Mouse (Mus musculus) neural tube, embryonic 11.5 days (tissue): ENCODE data around the gene Arglu1. TPM values are rescaled to one million over a fixed set of nuclear protein-coding genes. Genes with fewer than 3 reads are reported as not detected.

Experiments
- ATAC-seq: fragments of 200-750 bp; cut with Nextera tagmentation; 2 replicates; pipeline ENCODE4 v1.8.0; 2017; ENCODE audit warnings: moderate number of reproducible peaks, mild to moderate bottlenecking, moderate TSS enrichment, moderate library complexity; ENCODE audit not compliant: insufficient read depth, low FRiP score, low TSS enrichment
- DNase-seq: peaks from one replicate; pipeline ENCODE4 v3.0.0-alpha.2; 2015; ENCODE audit warnings: low spot score
- H3K27ac ChIP-seq: fragments of 300-500 bp; sonication (generic); 2 replicates; pipeline ENCODE4 v1.5.1; 2014; ENCODE audit warnings: low read depth, mild to moderate bottlenecking, low read length
- H3K27me3 ChIP-seq: fragments of 300-500 bp; sonication (generic); 2 replicates; pipeline ENCODE4 v1.6.1; 2014; ENCODE audit warnings: mild to moderate bottlenecking, low read length, mixed read lengths; ENCODE audit not compliant: control insufficient read depth, insufficient read depth
- H3K36me3 ChIP-seq: fragments of 300-500 bp; sonication (generic); 2 replicates; pipeline ENCODE4 v1.6.1; 2014; ENCODE audit warnings: mild to moderate bottlenecking, low read length, moderate library complexity, mixed read lengths; ENCODE audit not compliant: control insufficient read depth, insufficient read depth
- H3K4me1 ChIP-seq: fragments of 300-500 bp; sonication (generic); 2 replicates; pipeline ENCODE4 v1.6.1; 2014; ENCODE audit warnings: low read length, mixed read lengths; ENCODE audit not compliant: control insufficient read depth, insufficient read depth
- H3K4me2 ChIP-seq: fragments of 300-500 bp; sonication (generic); 2 replicates; pipeline ENCODE4 v1.6.1; 2014; ENCODE audit warnings: low read depth, mild to moderate bottlenecking, moderate library complexity
- H3K4me3 ChIP-seq: fragments of 300-500 bp; sonication (generic); 2 replicates; pipeline ENCODE4 v1.5.1; 2014; ENCODE audit warnings: low read depth, low read length
- H3K9ac ChIP-seq: fragments of 300-500 bp; sonication (generic); 2 replicates; pipeline ENCODE4 v1.6.1; 2014; ENCODE audit warnings: mild to moderate bottlenecking, low read length
- H3K9me3 ChIP-seq: fragments of 300-500 bp; sonication (generic); 2 replicates; pipeline ENCODE4 v1.6.1; 2016; ENCODE audit warnings: low read length; ENCODE audit not compliant: control insufficient read depth
- WGBS: fragments of 180-500 bp; shearing (Covaris S2); extraction: QIAGEN DNeasy Blood & Tissue Kit; methylation state at CpG from one replicate; pipeline ENCODE4 v1.1.7; 2014; 5-methylcytosine and 5-hydroxymethylcytosine counted together
- polyA plus RNA-seq: library from polyadenylated mRNA; unstranded; fragments of >200 nt; fragmentation: Nextera tagmentation; extraction: Ambion mirVana; gene quantifications from 2 replicates; pipeline ENCODE4 v1.2.1, GENCODE M21; 2014

The Arglu1 gene
- 135 and 144 TPM in 2 replicates for polyA plus RNA-seq

DNA sequence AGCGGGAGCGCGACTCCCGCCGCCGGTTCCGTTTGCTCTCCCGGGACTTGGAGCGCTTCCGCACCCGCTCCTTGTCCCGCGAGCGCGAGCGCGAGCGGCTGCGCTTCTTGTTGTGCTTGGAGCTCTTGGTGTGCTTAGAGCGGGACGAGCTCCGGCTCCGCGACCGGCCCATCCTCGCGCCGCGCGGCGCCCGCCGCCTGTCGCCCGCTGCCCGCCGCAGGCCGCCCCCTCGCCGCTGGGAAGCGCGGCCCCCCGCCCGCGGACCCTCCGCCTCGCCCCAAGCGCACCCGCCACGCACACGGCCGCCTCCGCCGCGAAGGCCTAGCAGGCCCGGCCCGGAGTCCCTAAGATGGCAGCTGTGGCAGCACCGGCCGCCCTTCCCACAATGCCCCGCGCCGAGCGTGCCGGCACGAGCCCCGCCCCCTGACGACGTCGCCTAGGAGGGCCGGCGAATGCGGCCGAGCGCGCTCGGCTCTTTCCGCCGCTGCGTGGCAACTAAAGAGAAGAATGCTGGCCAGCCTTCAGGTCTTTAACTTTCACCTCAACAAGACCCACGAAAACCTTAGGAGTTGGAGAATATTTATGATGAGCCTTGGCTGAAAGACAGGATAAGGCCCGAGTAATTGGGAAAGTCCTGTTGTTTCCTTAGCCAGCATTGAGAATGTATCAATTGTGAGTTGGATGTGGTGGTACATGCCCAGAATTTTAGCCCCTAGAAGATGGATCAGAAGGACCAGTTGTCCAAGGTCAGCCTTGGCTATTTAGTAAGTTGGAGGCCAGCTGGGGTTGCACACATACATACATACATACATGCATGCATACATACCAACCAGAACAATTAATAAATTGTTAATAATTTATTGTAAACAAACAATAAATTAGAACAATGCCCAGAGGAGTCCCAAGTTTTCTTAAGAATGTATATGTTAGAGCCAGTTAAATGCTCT, at the start of gene Arglu1:
Gene Arglu1, minus strand, starts transcription at position 376 of the 947 bp plus-strand sequence.
- peak within 1 kb of the TSS; percentile 94 for H3K27ac ChIP-seq
- peak within 1 kb of the TSS; percentile 94 for H3K4me3 ChIP-seq
- H3K4me1 ChIP-seq: peaks cover 18% of the 10 kb centered on the region
- DNase-seq (peak; percentile 98), ATAC-seq (peak; percentile 97)
- under 1% methylated on average over 70 of the region's 81 CpGs for WGBS
- no peaks in the 10 kb centered on the region for H3K36me3 ChIP-seq
- peak within 1 kb of the TSS; percentile 83 for H3K4me2 ChIP-seq
- H3K9me3 ChIP-seq: no peaks in the 10 kb centered on the region
- no peaks in the 10 kb centered on the region for H3K27me3 ChIP-seq
- peak within 1 kb of the TSS; percentile 100 for H3K9ac ChIP-seq

DNA sequence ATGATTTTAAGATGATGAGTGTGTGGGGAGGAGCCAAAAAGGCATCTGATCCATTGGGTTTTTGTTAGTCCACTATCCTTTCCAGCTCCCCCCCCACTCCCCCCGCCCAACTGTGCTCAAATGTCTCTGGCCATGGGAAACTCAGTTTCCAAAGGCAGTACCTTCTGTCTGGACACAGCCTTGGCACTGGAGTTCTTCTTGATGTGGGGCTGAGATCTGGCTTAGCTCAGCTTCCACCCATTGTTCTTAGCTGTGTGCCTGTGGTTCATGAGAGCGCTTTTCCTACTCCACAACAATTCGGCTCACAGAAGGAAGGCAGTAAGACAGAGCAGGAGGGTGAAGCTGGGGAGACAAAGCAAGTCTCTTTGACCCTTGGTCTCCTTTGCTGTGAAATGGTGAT, 47.0 kb upstream of the Arglu1 start:
- Histone ChIP-seq H3K9me3 (no peaks in the 10 kb centered on the region), H3K9ac (no peak overlapping the region), H3K27me3 (no peaks in the 10 kb centered on the region), H3K36me3 (no peaks in the 10 kb centered on the region), H3K4me2 (no peak overlapping the region), H3K4me3 (no peak overlapping the region), H3K27ac (no peak overlapping the region), H3K4me1 (no peaks in the 10 kb centered on the region)
- 85% methylated on average over 3 of the region's 3 CpGs for WGBS
- no peak for DNase-seq
- ATAC-seq: no peak

DNA sequence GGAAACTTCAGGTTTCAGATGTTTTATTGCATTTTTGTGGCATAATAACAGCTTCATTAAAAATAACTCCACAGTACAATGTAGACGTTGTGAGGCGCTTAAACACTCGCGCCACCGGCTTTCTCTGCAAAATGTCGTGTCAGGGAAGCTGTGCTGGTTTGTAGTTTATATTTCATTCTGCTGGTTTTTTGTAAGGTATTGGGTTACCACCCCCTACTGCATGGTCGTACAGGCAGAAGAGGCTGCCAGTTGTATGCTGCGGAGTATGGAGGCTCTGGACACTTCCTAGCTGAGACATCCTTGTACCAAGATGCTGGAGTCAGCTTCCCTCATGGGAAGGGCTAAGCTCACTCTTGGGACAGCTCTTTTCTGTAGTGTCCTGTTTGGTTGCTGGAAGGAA, 46.5 kb upstream of the Arglu1 start:
- H3K27me3 ChIP-seq: no peaks in the 10 kb centered on the region
- H3K36me3 ChIP-seq: no peaks in the 10 kb centered on the region
- H3K9ac ChIP-seq: no peak overlapping the region
- no peaks in the 10 kb centered on the region for H3K4me1 ChIP-seq
- ATAC-seq: no peak
- H3K4me2 ChIP-seq: no peak overlapping the region
- 77% methylated on average over 8 of the region's 8 CpGs for WGBS
- no peak overlapping the region for H3K27ac ChIP-seq
- no peak overlapping the region for H3K4me3 ChIP-seq
- DNase-seq: no peak
- no peaks in the 10 kb centered on the region for H3K9me3 ChIP-seq

DNA sequence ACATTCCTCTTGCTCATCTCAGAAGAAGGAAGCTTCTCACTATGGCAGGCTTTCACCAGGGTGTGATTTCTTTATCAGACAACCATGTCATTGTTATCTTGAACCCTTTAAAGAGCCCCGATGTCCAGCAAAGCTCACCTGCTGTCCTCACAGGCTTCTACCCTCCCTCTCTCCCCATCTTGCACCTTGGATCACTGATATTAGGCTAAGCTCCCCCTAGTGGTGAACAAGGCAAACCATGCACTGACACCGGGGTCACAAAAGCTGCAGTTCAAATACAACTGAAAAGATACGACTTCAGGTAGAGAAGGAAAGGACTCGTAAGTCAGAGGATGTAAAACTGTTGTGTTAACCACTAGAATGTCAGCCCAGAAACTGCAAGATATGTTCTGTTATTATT, 43.5 kb upstream of the Arglu1 start:
- Histone ChIP-seq H3K36me3 (no peaks in the 10 kb centered on the region), H3K27ac (no peak overlapping the region), H3K9me3 (no peaks in the 10 kb centered on the region), H3K4me1 (no peaks in the 10 kb centered on the region), H3K4me2 (no peak overlapping the region), H3K4me3 (no peak overlapping the region), H3K27me3 (no peaks in the 10 kb centered on the region), H3K9ac (no peak overlapping the region)
- no peak for DNase-seq
- WGBS: 45% methylated on average over 4 of the region's 4 CpGs
- no peak for ATAC-seq

DNA sequence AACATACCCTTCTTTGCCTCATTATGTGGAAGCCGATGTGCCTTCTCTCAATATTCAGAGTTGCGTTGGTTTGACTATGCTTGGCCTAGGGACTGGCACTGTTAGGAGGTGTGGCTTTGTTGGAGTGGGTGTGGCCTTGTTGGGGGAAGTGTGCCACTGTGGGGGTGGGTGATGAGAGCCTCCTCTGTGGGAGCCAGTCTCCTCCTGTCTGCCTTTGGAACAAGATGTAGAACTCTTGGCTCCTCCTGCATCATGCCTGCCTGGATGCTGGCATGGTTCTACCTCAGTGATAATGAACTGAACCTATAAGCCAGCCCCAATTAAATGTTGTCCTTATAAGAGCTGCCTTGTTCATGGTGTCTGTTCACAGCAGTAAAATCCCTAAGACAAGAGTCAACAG, 38.3 kb upstream of the Arglu1 start:
- no peak overlapping the region for H3K27ac ChIP-seq
- no peaks in the 10 kb centered on the region for H3K9me3 ChIP-seq
- H3K4me2 ChIP-seq: no peak overlapping the region
- H3K27me3 ChIP-seq: no peaks in the 10 kb centered on the region
- no peak for ATAC-seq
- no peak overlapping the region for H3K4me3 ChIP-seq
- no peaks in the 10 kb centered on the region for H3K36me3 ChIP-seq
- 97% methylated on average over 2 of the region's 2 CpGs for WGBS
- DNase-seq: no peak
- H3K9ac ChIP-seq: no peak overlapping the region
- no peaks in the 10 kb centered on the region for H3K4me1 ChIP-seq

DNA sequence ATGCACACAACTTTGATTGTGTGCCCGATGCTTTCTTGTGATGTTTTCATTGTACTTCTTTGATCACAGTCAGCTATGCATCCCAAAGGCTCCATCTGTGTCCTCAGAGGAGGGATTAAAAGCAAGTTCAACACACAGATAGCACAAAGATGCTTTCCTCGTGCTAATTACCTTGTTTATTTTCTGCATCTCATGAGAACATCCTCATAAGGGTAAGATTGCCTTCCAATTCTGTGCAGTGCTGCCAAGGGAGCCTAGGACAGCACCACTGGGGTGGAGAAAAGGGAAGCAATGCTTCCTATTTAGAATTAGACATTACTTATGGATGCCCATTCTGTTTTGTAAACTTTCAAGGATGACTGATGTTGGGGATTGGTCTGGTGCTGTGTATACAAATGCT, 36.2 kb upstream of the Arglu1 start:
- Histone ChIP-seq H3K27me3 (no peaks in the 10 kb centered on the region), H3K36me3 (no peaks in the 10 kb centered on the region), H3K27ac (no peak overlapping the region), H3K9ac (no peak overlapping the region), H3K4me2 (no peak overlapping the region), H3K9me3 (no peaks in the 10 kb centered on the region), H3K4me1 (no peaks in the 10 kb centered on the region), H3K4me3 (no peak overlapping the region)
- DNase-seq (no peak), ATAC-seq (no peak)
- 77% methylated on average over 2 of the region's 2 CpGs for WGBS

DNA sequence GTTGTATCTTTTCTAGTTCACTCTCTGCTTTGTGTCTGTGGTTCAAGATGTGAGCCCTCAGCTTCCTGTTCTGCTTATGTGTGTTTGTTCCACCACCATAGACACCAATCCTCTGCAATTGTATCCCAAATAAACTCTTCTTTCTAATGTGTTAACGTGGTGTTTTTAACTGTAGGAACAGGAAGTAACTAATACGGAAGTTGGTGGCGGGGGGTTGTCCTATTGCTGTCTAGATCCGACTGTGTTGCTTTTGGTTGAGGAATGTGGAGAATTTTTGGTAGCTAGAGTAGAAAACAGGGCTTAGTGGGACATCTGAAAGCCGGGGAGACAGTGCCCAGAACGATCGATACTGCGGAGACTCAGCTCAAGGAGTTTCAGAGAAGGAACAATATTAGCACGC, 14.5 kb upstream of the Arglu1 start:
- H3K27ac ChIP-seq: no peak overlapping the region
- no peak for ATAC-seq
- whole genome bisulfite sequencing: 82% methylated on average over 9 of the region's 9 CpGs
- DNase-seq: no peak
- no peak overlapping the region for H3K4me3 ChIP-seq
- H3K9ac ChIP-seq: no peak overlapping the region
- H3K36me3 ChIP-seq: no peaks in the 10 kb centered on the region
- no peaks in the 10 kb centered on the region for H3K27me3 ChIP-seq
- no peaks in the 10 kb centered on the region for H3K9me3 ChIP-seq
- H3K4me2 ChIP-seq: no peak overlapping the region
- no peaks in the 10 kb centered on the region for H3K4me1 ChIP-seq

DNA sequence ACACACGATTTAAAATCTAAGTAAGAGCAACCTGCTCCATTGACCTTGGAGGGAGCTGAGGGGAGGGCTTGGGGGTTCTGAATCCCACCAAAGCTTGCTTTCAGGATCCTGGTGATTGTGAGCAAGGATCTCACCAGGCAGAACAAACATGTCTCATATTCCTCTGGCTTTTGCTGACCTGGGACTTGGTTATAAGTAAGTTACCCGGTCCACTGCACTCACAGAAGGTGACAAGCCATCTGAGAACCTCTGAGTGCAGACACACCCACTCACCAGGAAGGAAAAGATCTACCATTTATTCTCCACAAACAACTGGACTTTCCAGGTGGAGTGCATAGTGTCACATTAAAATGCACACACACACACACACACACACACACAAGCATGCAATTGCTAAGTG, 13.3 kb upstream of the Arglu1 start:
- Histone ChIP-seq H3K9me3 (no peaks in the 10 kb centered on the region), H3K27ac (no peak overlapping the region), H3K4me1 (no peaks in the 10 kb centered on the region), H3K36me3 (no peaks in the 10 kb centered on the region), H3K27me3 (no peaks in the 10 kb centered on the region), H3K9ac (no peak overlapping the region), H3K4me2 (no peak overlapping the region), H3K4me3 (no peak overlapping the region)
- DNase-seq: no peak
- WGBS: 85% methylated on average over 2 of the region's 2 CpGs
- ATAC-seq: no peak

DNA sequence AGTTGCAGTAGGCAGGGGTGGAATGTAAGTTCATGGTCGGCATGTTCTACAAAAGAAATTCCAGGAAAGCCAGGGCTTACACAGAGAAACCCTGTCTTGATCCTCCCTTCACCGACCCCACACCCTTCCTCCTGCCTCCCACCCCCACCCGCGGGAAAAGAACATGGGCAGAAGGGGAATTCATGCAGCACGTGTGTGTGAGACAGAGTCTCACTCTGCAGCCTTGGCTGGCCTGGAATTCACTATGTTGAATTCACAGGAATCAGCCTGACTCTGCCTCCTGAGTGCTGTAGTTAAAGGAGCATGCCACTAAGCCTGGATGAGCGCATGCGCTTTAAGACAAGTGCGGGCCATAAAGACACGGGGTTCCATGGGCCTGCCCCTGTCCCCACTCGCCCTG, 10.5 kb upstream of the Arglu1 start:
- DNase-seq: no peak
- WGBS: 93% methylated on average over 10 of the region's 10 CpGs

More for the DNA sequence above, 10.5 kb upstream of the Arglu1 start:
- H3K4me3 ChIP-seq: no peak overlapping the region
- no peaks in the 10 kb centered on the region for H3K4me1 ChIP-seq
- no peaks in the 10 kb centered on the region for H3K36me3 ChIP-seq
- no peaks in the 10 kb centered on the region for H3K27me3 ChIP-seq
- no peak overlapping the region for H3K9ac ChIP-seq
- no peak overlapping the region for H3K4me2 ChIP-seq
- ATAC-seq: no peak
- H3K9me3 ChIP-seq: no peaks in the 10 kb centered on the region
- no peak overlapping the region for H3K27ac ChIP-seq
